Mouse (Mus musculus) forebrain, embryonic 10.5 days (tissue): ENCODE data around the gene Tmed2. TPM values are rescaled to one million over a fixed set of nuclear protein-coding genes. Genes with fewer than 3 reads are reported as not detected.

Experiments
- DNase-seq: peaks from one replicate; pipeline ENCODE4 v3.0.0-alpha.2; 2017; ENCODE audit warnings: low spot score; ENCODE audit errors: extremely low spot score
- H3K27ac ChIP-seq: fragments of 300-500 bp; sonication (generic); 2 replicates; pipeline ENCODE4 v1.5.1; 2016; ENCODE audit warnings: mild to moderate bottlenecking
- H3K27me3 ChIP-seq: fragments of 300-500 bp; sonication (generic); 2 replicates; pipeline ENCODE4 v1.6.1; 2016; ENCODE audit warnings: mild to moderate bottlenecking; ENCODE audit not compliant: poor library complexity, severe bottlenecking
- H3K36me3 ChIP-seq: fragments of 300-500 bp; sonication (generic); replicated peaks from 2 replicates; pipeline ENCODE4 v1.6.1; 2016; ENCODE audit warnings: mild to moderate bottlenecking, moderate library complexity
- H3K4me1 ChIP-seq: fragments of 300-500 bp; sonication (generic); 2 replicates; pipeline ENCODE4 v1.6.1; 2016
- H3K4me3 ChIP-seq: fragments of 300-500 bp; sonication (generic); 2 replicates; pipeline ENCODE4 v1.5.1; 2016; ENCODE audit warnings: mild to moderate bottlenecking, moderate library complexity
- H3K9me3 ChIP-seq: fragments of 300-500 bp; sonication (generic); 2 replicates; pipeline ENCODE4 v1.6.1; 2016; ENCODE audit warnings: mild to moderate bottlenecking, moderate library complexity
- WGBS: fragments of 180-500 bp; shearing (Covaris S2); methylation state at CpG from one replicate; pipeline ENCODE4 v1.1.7; 2016; 5-methylcytosine and 5-hydroxymethylcytosine counted together
- polyA plus RNA-seq: library from polyadenylated mRNA; unstranded; fragments of >200 nt; fragmentation: Nextera tagmentation; extraction: Ambion mirVana; gene quantifications from 2 replicates; pipeline ENCODE4 v1.2.1, GENCODE M21; 2016

Tmed2 gene
- polyA plus RNA-seq, 1 experiment from 2014 or later = 474 TPM

- no peak for DNase-seq
- H3K9me3 ChIP-seq = no peaks in the 10 kb centered on the region
- no peaks in the 10 kb centered on the region for H3K4me1 ChIP-seq
- no peak overlapping the region for H3K4me3 ChIP-seq
- 92% methylated on average over 4 of the region's 4 CpGs for WGBS
- peaks cover 95% of the 10 kb centered on the region for H3K36me3 ChIP-seq
- H3K27me3 ChIP-seq = no peaks in the 10 kb centered on the region
- no peak overlapping the region for H3K27ac ChIP-seq
Measured at GRCm38 (mm10) chr5:124505235-124505634, 35.3 kb upstream of the Tmed2 start.

- Histone ChIP-seq H3K27me3 (no peaks in the 10 kb centered on the region), H3K4me1 (no peaks in the 10 kb centered on the region), H3K4me3 (no peak overlapping the region), H3K27ac (no peak overlapping the region), H3K36me3 (peaks cover 95% of the 10 kb centered on the region), H3K9me3 (no peaks in the 10 kb centered on the region)
- no peak for DNase-seq
- 86% methylated on average over 10 of the region's 10 CpGs for WGBS
Measured at GRCm38 (mm10) chr5:124506731-124507359, 33.6 kb upstream of the Tmed2 start.

- 95% methylated on average over 6 of the region's 6 CpGs for WGBS
- H3K4me1 ChIP-seq = no peaks in the 10 kb centered on the region
- H3K27ac ChIP-seq = no peak overlapping the region
- no peak overlapping the region for H3K4me3 ChIP-seq
- H3K36me3 ChIP-seq = peaks cover 95% of the 10 kb centered on the region
- DNase-seq = no peak
- no peaks in the 10 kb centered on the region for H3K9me3 ChIP-seq
- no peaks in the 10 kb centered on the region for H3K27me3 ChIP-seq
Measured at GRCm38 (mm10) chr5:124509200-124509599, 31.3 kb upstream of the Tmed2 start.

- Histone ChIP-seq H3K9me3 (no peaks in the 10 kb centered on the region), H3K27me3 (no peaks in the 10 kb centered on the region)
- 86% methylated on average over 12 of the region's 12 CpGs for WGBS
Measured at GRCm38 (mm10) chr5:124509742-124510237, 30.7 kb upstream of the Tmed2 start.

GRCm38 (mm10) chr5:124510536-124511050 lies 29.9 kb upstream of the Tmed2 start:
- 92% methylated on average over 10 of the region's 10 CpGs for WGBS
- H3K9me3 ChIP-seq = no peaks in the 10 kb centered on the region
- peaks cover 94% of the 10 kb centered on the region for H3K36me3 ChIP-seq
- H3K4me3 ChIP-seq = no peak overlapping the region
- H3K4me1 ChIP-seq = no peaks in the 10 kb centered on the region
- H3K27me3 ChIP-seq = no peaks in the 10 kb centered on the region
- H3K27ac ChIP-seq = no peak overlapping the region
- DNase-seq = no peak

More at GRCm38 (mm10) chr5:124509742-124510237, 30.7 kb upstream of the Tmed2 start:
- Histone ChIP-seq H3K36me3 (peaks cover 94% of the 10 kb centered on the region), H3K4me1 (no peaks in the 10 kb centered on the region), H3K4me3 (no peak overlapping the region), H3K27ac (no peak overlapping the region)
- no peak for DNase-seq

GRCm38 (mm10) chr5:124515789-124516188 lies 24.7 kb upstream of the Tmed2 start:
- Histone ChIP-seq H3K36me3 (peaks cover 98% of the 10 kb centered on the region), H3K4me1 (peaks cover 5% of the 10 kb centered on the region; the same call in 1 of the 2 replicates), H3K4me3 (no peak overlapping the region), H3K27me3 (no peaks in the 10 kb centered on the region), H3K9me3 (no peaks in the 10 kb centered on the region), H3K27ac (no peak overlapping the region)
- WGBS = 89% methylated on average over 5 of the region's 5 CpGs
- DNase-seq = no peak

- whole genome bisulfite sequencing = 80% methylated on average over 10 of the region's 10 CpGs
- Histone ChIP-seq H3K36me3 (peaks cover 91% of the 10 kb centered on the region), H3K27me3 (no peaks in the 10 kb centered on the region), H3K4me3 (no peak overlapping the region; the same call in 1 of the 2 replicates), H3K9me3 (peaks cover 6% of the 10 kb centered on the region; the same call in 1 of the 2 replicates), H3K27ac (no peak overlapping the region), H3K4me1 (peaks cover 5% of the 10 kb centered on the region; the same call in 1 of the 2 replicates)
- no peak for DNase-seq
Measured at GRCm38 (mm10) chr5:124518648-124519047, 21.8 kb upstream of the Tmed2 start.

GRCm38 (mm10) chr5:124521588-124521987 lies 18.9 kb upstream of the Tmed2 start:
- no peak overlapping the region for H3K27ac ChIP-seq
- WGBS = 89% methylated on average over 4 of the region's 4 CpGs
- H3K9me3 ChIP-seq = peaks cover 9% of the 10 kb centered on the region; the same call in 1 of the 2 replicates
- H3K27me3 ChIP-seq = no peaks in the 10 kb centered on the region
- H3K36me3 ChIP-seq = peaks cover 91% of the 10 kb centered on the region
- no peak for DNase-seq
- no peak overlapping the region for H3K4me3 ChIP-seq
- H3K4me1 ChIP-seq = peaks cover 5% of the 10 kb centered on the region; the same call in 1 of the 2 replicates

GRCm38 (mm10) chr5:124523032-124523431 lies 17.5 kb upstream of the Tmed2 start:
- H3K36me3 ChIP-seq = peaks cover 86% of the 10 kb centered on the region
- peaks cover 9% of the 10 kb centered on the region; the same call in 1 of the 2 replicates for H3K9me3 ChIP-seq
- DNase-seq = no peak
- WGBS = 93% methylated on average over 8 of the region's 8 CpGs
- H3K4me1 ChIP-seq = peaks cover 7% of the 10 kb centered on the region
- no peak overlapping the region for H3K27ac ChIP-seq
- H3K4me3 ChIP-seq = no peak overlapping the region
- no peaks in the 10 kb centered on the region for H3K27me3 ChIP-seq

GRCm38 (mm10) chr5:124524943-124525342 lies 15.6 kb upstream of the Tmed2 start:
- peaks cover 9% of the 10 kb centered on the region; the same call in 1 of the 2 replicates for H3K9me3 ChIP-seq
- H3K27ac ChIP-seq = no peak overlapping the region
- H3K4me3 ChIP-seq = no peak overlapping the region
- peaks cover 20% of the 10 kb centered on the region for H3K4me1 ChIP-seq
- 95% methylated on average over 5 of the region's 5 CpGs for WGBS
- H3K27me3 ChIP-seq = no peaks in the 10 kb centered on the region
- peaks cover 70% of the 10 kb centered on the region for H3K36me3 ChIP-seq
- DNase-seq = no peak

GRCm38 (mm10) chr5:124528351-124528750 lies 12.1 kb upstream of the Tmed2 start:
- peaks cover 44% of the 10 kb centered on the region for H3K36me3 ChIP-seq

GRCm38 (mm10) chr5:124528791-124529190 lies 11.7 kb upstream of the Tmed2 start:
- peaks cover 50% of the 10 kb centered on the region for H3K4me1 ChIP-seq
- peaks cover 1% of the 10 kb centered on the region; the same call in 1 of the 2 replicates for H3K9me3 ChIP-seq
- no peak for DNase-seq
- 70% methylated on average over 9 of the region's 9 CpGs for WGBS
- no peaks in the 10 kb centered on the region for H3K27me3 ChIP-seq
- H3K27ac ChIP-seq = peak overlapping the region; percentile 58
- H3K4me3 ChIP-seq = peak overlapping the region; percentile 89
- H3K36me3 ChIP-seq = peaks cover 39% of the 10 kb centered on the region

More at GRCm38 (mm10) chr5:124528351-124528750, 12.1 kb upstream of the Tmed2 start:
- Histone ChIP-seq H3K4me1 (peaks cover 50% of the 10 kb centered on the region), H3K27ac (peak overlapping the region; percentile 58), H3K4me3 (peak overlapping the region; percentile 89), H3K9me3 (peaks cover 5% of the 10 kb centered on the region; the same call in 1 of the 2 replicates), H3K27me3 (no peaks in the 10 kb centered on the region)
- 85% methylated on average over 4 of the region's 4 CpGs for WGBS
- DNase-seq = no peak

GRCm38 (mm10) chr5:124529191-124529651 lies 11.3 kb upstream of the Tmed2 start:
- DNase-seq = no peak
- H3K27ac ChIP-seq = peak overlapping the region; percentile 58

More at GRCm38 (mm10) chr5:124529191-124529651, 11.3 kb upstream of the Tmed2 start:
- Histone ChIP-seq H3K4me1 (peaks cover 50% of the 10 kb centered on the region), H3K9me3 (no peaks in the 10 kb centered on the region), H3K27me3 (no peaks in the 10 kb centered on the region), H3K4me3 (peak overlapping the region; percentile 89), H3K36me3 (peaks cover 35% of the 10 kb centered on the region)
- WGBS = 45% methylated on average over 8 of the region's 8 CpGs
